Mouse (Mus musculus) adrenal gland, postnatal 14 days (tissue): Measurements from ENCODE around the gene Arel1. TPM values are rescaled to one million over a fixed set of nuclear protein-coding genes. Genes with fewer than 3 reads are reported as not detected.

ENCODE experiments used
- DNase-seq: peaks from one replicate; pipeline ENCODE4 v3.0.0; 2021; ENCODE audit warnings: mixed read lengths
- long read RNA-seq, 2 experiments: library from polyadenylated mRNA; stranded (forward); transcript quantifications; one replicate each; pipeline ENCODE4 v2.0.0; 2021
- total RNA-seq: library from RNA; stranded (reverse); gene quantifications from 2 replicates; pipeline ENCODE4 v1.2.3, GENCODE M21; 2021

Gene Arel1
- 27.9 and 35.2 TPM in 2 replicates for total RNA-seq
- long read RNA-seq, experiment 1, full-length matches to known transcripts: 2 of 9 reads
- long read RNA-seq, experiment 1, partial matches to known transcripts: 4 of 9 reads
- long read RNA-seq, experiment 1, other reads (novel, unspliced or antisense): 3 of 9 reads
- long read RNA-seq, experiment 2, full-length matches to known transcripts: 5 of 10 reads
- long read RNA-seq, experiment 2, partial matches to known transcripts: 3 of 10 reads
- long read RNA-seq, experiment 2, other reads (novel, unspliced or antisense): 2 of 10 reads

DNA sequence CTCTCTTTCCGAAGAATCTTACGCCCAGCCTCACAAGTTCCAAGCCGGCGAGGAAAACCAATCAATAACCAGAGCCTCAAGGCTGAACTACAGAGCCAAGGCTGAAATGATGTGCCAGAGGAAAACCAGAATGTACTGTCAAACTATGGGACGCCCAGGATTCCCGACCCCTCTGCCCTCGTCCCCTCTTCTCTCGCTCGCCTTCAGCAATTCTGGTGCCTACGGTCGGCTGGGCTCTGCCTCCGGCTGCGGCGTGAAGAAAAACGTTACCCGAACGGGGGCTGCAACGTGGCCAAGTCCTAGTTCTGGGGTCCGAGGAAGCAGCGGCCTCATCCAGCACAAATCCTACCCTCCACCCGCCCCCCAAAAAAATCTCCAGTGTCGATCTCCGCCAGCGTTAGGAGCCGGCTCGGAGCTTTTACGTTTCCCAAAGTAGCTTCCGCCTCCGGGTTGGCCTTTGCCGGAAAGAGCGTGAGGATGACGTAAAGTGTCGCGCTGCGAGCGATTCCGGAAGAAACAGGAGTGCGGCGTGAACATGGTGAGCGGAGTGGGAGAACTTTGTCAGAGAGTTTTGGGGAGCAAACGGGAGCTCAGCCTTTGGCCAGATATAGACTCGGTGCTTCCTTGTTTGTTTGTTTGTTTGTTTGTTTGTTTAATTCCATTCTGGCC is at the start of gene Arel1, which contains the start of gene Fcf1:
Gene Arel1 (minus strand): TSS at position 473 of the 669 bp plus-strand sequence.
Gene Fcf1 (plus strand): TSS at position 470 of the 669 bp plus-strand sequence.
- DNase-seq: peak; percentile 93

DNA sequence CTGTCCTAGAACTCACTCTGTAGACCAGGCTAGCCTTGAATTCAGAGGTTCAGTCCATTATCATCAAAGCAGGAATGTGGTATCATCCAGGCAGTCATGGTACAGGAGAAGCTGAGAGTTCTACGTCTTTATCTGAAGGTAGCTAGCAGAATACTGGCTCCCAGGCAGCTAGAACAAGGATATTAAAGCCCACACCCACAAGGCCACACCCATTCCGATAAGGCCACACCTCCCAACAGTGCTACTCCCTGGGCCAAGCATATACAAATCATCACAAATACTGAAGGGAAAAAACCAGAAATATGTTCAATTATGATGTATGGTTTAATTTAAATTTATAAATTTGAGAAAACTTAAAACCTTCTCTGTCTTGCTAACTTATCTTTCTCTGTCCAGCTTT is 41.5 kb upstream of the Arel1 start:
- no peak for DNase-seq

- peak; percentile 5 for DNase-seq
Observed at GRCm38 (mm10) chr12:85010541-85010940, 39.8 kb upstream of the Arel1 start.

- no peak for DNase-seq
Observed at GRCm38 (mm10) chr12:85009776-85010175, 39.1 kb upstream of the Arel1 start.

DNA sequence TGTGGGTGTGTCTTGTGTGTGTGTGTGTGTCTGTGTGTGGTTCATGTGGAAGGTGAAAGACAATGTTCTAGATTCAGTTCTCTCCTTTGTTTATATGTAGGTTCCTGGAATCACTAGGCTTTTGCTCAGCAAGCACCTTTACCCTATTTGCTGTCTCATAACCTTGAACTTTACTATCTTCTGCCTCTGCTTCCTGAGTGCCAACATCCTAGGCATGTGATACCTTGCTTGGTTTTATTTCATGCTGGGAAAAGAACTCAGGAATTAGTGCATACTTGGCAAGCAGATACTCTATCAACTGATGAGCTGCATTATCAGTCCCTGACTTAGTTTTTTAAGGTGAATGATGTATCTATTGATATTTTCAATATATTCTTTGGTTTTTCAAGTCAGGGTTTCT is 36.3 kb upstream of the Arel1 start:
- no peak for DNase-seq

DNA sequence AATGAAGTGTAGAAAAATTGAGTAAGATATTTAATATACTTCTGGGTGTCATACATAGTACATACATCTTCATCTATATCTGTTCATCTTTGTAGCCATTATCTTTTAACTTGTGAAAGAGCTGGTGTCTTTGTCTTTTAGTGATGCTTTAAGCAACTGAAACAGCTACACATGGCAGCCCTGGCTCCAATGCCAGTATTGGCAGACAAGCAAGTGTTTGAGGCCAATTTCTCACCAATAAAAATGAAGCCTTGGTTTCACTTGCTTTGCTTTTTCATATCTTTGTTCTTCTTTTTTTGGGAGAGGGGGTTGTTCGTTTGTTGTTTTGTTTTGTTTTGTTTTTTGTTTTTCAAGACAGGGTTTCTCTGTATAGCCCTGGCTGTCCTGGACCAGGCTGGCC is 35.5 kb upstream of the Arel1 start:
- DNase-seq: no peak

GRCm38 (mm10) chr12:84999053-84999452 is 28.4 kb upstream of the Arel1 start:
- no peak for DNase-seq

DNA sequence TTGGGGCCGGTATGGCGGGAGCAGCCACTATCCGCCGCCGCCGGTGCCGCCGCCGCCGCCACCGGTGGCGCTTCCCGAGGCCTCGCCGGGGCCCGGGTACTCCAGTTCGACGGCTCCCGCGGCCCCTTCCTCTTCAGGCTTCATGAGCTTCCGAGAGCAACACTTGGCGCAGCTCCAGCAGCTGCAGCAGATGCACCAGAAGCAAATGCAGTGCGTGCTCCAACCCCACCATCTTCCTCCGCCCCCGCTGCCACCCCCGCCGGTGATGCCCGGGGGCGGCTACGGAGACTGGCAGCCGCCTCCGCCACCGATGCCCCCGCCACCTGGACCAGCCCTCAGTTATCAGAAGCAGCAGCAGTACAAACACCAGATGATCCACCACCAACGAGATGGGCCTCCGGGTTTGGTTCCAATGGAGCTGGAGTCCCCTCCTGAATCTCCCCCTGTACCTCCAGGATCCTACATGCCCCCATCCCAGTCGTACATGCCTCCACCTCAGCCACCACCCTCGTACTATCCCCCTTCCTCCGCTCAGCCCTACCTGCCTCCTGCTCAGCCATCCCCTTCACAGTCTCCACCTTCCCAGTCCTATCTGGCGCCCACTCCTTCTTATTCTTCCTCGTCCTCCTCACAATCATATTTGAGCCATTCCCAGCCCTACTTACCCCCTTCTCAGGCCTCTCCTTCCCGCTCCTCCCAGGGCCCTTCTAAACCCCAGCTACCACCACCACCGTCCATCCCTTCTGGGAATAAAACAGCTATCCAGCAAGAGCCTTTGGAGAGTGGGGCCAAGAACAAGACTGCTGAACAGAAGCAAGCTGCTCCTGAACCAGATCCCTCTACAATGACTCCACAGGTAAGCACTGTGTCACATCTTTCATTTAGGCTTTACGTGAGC is 26.1 kb upstream of the Arel1 start:
- peak; percentile 67 for DNase-seq

GRCm38 (mm10) chr12:84996083-84996496 is 25.4 kb upstream of the Arel1 start, which contains the start of gene Ylpm1:
TSS of gene Ylpm1 (plus strand) at chr12:84996321.
- peak; percentile 98 for DNase-seq

DNA sequence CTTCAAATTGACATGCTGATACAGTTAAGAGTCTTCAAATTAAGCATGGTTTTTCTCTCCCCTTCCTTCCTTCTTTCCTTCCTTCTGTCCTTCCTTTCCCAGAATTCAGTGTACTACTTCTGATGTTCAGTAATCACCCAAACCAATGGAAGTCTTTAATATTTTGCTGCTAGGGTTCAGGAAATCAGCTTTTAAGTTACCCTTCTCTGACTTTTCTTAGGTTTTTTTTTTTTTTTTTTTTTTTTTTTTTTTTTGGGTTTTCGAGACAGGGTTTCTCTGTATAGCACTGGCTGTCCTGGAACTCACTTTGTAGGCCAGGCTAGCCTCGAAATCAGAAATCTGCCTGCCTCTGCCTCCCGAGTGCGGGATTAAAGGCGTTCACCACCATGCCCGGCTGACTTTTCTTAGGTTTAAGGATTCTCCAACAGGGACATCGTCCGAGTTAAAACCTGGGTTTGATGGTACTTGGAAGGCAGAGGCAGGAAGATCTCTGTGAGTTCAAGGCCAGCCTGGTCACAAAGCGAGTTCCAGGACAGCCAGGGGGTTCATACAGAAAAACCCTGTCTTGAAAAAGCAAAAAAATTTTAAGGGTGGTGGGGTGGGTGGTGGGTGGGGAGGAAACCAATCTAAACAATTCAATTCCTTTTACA is 24.5 kb upstream of the Arel1 start:
- DNase-seq: no peak

- DNase-seq: peak; percentile 52
Observed at GRCm38 (mm10) chr12:84989456-84989855, 18.8 kb upstream of the Arel1 start.

- no peak for DNase-seq
Observed at GRCm38 (mm10) chr12:84979264-84979862, 8.7 kb upstream of the Arel1 start.

DNA sequence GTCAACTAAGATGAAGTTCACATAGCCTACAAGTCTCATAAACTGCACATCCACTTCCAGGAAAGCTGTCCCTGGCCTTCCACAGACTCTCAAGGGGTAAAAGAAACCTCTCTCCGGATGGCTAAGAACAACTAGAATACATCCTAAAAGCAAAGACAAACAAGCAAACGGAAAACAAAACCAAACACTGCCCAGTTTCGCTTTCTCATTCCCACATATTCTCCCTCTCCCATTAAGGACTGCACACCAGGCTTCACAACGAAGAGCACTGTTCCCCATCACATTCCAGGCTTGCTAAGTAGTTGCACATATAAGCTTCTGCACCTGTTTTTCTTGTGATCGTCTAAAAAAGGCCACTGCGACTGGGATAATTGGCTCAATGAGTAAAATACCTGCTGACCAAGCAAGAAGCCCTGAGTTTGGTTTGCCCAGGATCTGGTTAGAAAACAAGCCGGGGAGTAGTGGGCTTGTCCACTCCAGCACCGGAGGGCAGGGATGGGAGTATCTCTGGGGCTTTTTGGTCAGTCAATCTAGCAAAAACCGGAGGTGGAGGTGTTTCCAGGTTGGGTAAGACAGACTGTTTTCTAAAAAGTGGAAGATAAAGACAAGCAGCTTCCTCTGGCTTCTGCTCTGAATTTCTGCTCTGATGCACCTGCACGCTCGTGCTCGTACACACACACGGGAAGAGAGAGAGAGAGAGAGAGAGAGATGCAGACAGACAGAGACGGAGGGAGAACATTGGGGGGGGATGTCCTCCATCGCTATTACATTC is 858 bp downstream of the Arel1 start:
- peak; percentile 11 for DNase-seq

DNA sequence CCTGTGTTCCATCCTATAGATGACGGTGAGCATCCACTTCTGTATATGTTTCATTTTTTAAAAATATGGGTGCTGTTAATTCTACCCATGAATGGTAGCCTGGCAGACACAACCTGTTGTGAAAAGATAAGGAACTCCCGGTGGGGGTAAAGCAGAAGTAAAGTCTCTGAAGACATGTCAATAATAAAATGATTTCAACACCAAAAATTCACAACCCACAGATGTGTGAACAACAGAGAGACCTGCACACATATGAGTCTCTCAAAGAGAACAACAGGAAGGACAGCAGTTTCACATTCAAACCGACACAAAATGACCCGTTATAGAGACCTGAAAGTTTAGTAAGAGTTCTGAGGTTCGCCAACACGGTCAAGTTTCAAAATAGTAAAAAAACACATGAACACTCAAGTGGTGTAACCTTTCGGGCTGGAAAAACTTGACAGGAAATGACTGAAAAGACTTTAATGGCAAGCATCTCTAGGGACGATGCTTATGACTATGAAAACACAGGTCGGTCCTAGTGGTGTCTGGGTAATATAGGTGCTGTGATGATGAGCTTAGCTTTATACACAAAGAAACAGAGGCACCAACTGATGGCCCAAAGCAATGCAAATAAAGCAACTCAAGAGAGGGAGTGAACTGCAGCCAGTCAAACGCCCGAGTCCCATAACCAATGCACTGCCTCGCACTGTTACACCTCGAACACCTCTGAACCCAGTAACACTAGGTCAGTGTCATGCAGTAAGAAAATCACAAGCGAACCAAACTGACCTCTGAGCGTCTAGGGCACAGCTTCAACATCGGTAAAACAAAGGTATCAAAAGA is 1.7 kb downstream of the Arel1 start:
- DNase-seq: no peak

- no peak for DNase-seq
Observed at GRCm38 (mm10) chr12:84962606-84963005, 8.1 kb downstream of the Arel1 start.

DNA sequence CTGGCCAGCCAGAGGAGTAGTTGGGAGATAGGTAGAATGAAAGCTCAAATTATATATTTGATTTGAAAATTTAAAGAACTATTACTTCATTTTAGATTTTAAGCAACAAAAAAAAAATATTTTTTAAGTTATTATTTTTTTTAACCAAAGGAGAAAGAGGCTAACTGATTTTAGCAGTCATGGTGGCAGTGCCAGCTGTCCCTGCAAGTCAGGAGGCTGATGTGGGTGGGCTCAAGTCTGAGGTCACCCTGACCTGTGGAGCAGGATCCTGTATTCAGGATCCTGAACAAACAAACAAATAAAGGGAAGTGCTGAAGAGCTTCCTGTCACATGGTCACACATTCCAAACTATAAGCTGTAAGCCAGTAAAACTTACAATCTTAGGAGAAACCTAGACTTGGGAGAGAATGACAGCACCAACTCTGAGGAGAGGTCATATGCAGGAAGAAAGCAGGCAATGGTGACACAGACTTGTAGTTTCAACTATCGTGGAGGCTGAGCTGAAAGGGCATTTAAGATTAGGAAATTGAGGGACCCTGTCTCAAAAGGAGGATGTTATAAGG is 11.8 kb downstream of the Arel1 start:
- DNase-seq: no peak

GRCm38 (mm10) chr12:84956317-84956716 is 14.4 kb downstream of the Arel1 start:
- DNase-seq: no peak

DNA sequence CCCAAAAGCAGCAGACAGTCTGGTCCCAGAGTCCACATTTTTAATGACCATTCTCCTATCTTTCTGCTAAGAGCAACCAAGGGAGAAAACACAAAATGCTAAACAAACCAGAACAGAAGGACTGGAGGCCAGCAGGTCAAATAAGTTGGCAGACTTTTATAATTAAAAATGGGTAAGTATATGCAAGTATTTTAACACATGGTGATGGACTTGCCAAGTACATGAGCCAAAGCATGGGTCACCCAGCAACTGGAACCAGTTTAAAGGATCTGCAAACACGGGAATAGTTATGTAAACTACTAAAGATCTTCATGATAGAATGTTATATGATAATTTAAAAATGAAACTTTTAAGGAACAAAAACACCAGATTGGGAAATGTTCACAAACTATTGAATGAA is 18.3 kb downstream of the Arel1 start:
- no peak for DNase-seq

DNA sequence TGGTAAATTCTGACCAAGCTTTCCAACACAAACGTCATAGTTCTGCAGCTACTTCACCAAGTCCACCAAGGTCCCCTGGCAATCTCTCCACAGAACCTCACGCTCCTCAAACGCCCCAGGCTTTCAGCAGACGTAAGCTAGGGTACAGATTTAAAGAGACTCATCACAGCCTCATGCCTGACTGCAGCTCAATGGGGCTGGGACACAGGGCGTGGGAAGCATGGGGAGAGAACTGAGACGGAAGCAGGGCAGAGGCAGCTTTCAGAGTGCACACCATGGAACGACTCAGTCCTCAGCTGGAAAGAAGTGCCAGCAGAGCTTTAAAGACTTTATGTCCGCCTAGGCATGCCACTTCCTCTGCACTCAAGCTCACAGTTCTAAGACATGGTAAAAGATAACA is 19.2 kb downstream of the Arel1 start:
- no peak for DNase-seq

DNA sequence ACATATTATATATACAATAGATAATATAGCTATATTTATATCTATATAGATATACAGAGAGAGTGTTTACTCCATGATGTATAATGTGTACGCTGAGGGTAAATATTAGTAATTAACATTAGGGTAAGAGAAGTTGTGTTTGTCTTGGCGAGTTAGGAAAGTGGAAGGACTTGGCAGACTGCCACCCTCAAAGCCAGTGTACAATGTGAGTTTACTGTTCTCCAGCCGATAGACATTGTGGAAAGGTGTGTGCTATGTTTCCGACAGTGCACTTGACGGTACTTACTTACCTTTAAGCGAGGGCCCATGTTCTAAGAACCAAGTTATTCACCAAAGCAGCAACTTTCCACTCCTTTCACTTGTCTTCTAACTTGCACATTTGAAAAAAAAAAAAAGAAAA is 19.9 kb downstream of the Arel1 start:
- no peak for DNase-seq
